Mouse (Mus musculus): Measurements from ENCODE around the gene Tulp2.
"Not testable (repeated sequence)": the region's sequence is repeated elsewhere in the genome, so short reads cannot be mapped to it uniquely, and the experiment has no call there.

Gene Tulp2

DNA sequence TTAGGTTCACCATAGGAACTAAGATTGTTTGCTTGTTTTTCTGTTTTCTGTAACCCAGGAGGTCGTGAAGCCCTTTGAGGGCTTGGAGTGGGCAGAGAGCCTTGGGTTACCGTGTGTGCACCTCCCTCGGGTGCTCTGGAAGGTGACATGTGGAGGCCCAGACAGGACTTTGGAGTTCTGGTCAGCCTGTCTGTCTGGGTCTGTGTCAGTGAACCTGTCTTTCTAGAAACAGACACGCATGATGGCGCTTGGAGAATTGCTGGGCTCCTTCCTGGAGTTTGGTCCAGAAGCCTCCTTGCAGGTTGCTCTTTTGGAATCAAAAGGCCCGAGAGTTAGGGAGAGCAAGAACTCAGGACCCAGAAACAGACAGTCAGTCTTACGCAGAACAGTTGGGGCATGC is 21.3 kb upstream of the Tulp2 start:
- DNase-seq = no peak

- peak; percentile 41 for DNase-seq
Observed at GRCm38 (mm10) chr7:45460860-45461314, 20.8 kb upstream of the Tulp2 start.

- DNase-seq = no peak
Observed at GRCm38 (mm10) chr7:45461326-45461725, 20.4 kb upstream of the Tulp2 start.

GRCm38 (mm10) chr7:45461781-45462180 is 19.9 kb upstream of the Tulp2 start:
- DNase-seq = no peak

DNA sequence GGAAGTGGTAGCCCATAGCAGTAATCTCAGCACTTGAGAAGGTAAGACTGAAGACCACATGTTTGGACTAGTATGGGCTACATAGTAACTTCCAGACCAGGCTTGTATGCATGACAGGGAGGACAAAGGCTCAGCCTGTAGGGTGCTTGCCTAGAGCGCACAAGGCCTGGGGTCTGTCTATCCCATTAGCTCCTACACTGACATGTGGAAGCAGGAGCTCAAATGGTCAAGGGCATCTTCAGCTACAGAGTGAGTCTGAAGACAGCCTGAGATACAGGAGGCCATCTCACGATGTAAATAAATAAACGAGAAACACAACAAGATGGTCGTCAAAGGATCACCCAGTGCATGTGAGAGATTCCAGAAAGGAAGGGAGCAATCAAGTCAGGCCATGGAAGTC is 19.4 kb upstream of the Tulp2 start:
- no peak for DNase-seq

DNA sequence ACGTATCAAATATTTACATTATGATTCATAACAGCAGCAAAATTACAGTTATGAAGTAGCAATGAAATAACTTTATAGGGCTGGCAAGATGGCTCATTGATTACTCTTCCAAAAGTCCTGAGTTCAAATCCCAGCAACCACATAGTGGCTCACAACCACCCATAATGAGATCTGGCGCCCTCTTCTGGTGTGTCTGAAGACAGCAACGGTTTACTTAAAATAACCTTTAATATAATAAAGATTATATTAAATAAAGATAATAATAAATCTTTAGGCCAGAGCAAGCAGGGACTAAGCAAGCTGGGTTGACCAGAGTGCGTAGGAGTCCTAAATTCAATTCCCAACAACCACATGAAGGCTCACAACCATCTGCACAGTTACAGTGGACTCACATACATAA is 18.8 kb upstream of the Tulp2 start:
- not testable (repeated sequence) for DNase-seq

- no peak for DNase-seq
Observed at GRCm38 (mm10) chr7:45463987-45464778, 17.5 kb upstream of the Tulp2 start.

- DNase-seq = no peak
Observed at GRCm38 (mm10) chr7:45465112-45465511, 16.6 kb upstream of the Tulp2 start.

- no peak for DNase-seq
Observed at GRCm38 (mm10) chr7:45465549-45465948, 16.1 kb upstream of the Tulp2 start.

DNA sequence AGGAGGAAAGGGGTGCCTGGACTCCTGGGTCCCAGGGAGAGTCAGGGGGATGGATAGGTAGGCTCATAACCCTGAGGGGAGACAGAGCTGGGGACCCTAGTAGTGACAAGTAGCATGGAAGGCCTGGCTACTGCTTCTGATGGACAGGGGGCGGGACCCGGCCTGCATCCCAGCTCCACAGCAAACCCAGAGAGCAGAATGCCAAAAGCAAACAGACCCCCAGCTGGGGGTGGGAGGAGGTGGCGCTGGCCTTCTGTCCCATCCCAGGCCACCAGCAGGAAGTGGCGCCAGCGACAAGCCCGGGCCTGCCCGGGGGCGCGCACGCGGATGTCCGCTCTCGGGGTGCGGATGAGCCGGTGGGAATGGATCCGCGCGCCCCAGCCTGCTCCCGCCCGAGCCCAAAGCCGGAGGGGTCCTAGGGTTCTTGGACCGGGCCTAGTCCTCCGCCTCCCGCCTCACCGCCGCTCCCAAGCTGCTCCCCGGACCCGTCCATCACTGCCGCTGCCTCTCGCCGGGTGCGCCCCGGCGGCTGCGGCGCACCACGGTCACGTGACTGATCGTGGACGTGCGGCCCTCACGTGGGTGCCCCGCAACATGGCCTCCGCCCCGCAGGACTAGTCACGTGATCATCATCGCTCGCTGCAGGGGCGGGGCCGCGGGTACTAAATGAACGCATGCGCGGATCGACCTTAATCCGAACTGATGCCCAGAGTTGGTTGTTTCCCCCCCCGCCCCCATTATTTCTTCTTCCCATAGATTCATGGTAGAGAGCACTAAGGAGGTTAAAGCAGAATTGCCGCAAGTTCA is 15.2 kb upstream of the Tulp2 start, which contains the start of gene Bax:
Gene Bax, minus strand, starts transcription at position 616 of the 807 bp plus-strand sequence.
- peak; percentile 96 for DNase-seq

- DNase-seq = no peak
Observed at GRCm38 (mm10) chr7:45467090-45467670, 14.5 kb upstream of the Tulp2 start.

DNA sequence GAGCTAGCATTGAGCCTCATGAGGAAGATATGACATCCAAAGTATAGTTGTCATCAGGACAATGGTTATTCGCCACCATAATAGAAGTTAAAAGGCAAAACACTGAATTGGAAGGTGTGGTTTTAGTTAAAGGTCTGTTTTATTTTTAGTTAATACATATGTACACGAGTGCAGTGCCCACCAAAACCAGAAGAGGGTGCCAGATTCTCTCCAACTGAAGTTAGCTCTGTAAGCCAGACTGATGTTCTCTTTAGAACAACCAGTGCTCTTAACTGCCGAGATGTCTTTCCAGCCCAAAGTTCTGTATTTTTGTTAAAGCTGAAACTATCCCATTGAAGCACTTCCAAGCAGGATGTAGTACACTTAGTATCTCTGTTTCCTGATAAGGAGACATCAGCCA is 10.8 kb upstream of the Tulp2 start:
- peak; percentile 79 for DNase-seq

DNA sequence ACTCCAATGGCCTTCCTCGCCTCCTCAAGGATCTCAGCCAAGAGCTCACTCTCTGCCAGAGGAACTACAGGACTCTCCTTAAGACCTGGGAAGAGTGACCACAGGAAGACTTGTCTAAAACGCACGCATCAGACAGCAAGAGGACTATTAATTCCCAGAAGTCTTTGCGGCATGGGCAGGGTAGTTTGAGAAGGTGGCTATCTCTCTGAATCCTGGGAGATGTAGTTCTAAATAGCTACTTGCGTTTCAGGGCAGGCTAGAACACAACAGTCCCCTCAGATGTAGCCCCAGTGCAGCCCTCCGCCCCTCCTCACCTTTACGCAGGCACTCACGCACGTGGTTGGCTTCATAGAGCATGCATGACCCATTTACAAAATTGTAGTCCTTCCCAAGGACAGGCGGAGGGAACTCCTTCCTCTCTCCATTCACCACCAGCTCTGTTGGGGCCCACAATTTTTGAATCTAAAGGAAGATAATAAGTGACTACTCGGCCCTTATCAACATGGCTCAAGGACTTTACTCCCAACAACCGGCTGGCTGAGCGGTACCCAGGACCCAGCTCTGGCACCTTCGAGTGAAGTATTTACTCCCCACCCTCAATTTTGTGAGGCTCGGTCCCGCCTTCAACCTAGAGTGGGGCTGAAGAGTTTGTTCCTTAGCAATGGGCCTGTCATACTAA is 6.2 kb upstream of the Tulp2 start:
- no peak for DNase-seq

- no peak for DNase-seq
Observed at GRCm38 (mm10) chr7:45476453-45476852, 5.2 kb upstream of the Tulp2 start.

- DNase-seq = peak; percentile 48
Observed at GRCm38 (mm10) chr7:45477003-45477402, 4.7 kb upstream of the Tulp2 start.

DNA sequence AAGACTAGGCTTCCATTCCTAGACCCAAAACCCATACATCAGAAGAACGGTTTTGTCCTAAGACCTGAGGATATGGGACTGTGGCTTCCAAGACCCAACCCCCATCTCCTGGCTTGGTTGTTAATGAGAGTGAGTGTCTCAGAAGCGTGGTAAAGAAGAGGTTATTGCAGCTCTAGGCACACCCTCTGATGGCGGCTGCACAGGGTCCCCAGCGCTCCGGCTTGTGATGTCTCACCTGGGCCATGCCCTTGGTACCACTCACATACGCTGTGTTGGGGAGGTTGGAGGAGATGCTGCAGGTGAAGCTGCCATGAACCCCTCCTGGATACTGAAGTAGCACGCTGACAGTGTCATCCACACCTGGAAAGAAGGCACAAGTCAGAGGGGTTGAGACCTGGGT is 2.9 kb upstream of the Tulp2 start:
- DNase-seq = no peak

- DNase-seq = not testable (repeated sequence)
Observed at GRCm38 (mm10) chr7:45480310-45480709, 1.4 kb upstream of the Tulp2 start.

DNA sequence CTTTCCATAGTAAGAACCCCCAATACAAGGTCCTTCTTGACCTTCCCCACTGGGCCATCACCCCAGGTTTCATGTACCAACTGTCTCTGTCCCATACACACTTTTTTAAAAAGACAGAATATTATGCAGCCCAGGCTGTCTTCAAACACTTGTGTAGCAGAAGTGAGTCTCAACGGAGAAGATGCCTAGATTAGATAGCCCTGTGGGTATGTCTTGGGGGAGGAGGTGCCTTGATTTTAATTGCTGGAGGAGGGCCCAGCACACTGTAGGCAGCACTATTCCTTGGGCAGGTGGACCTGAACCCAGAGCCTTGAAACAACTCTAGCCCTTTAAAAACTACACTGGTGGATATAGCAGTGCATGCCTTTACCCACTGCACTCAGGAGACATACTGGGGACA is 489 bp downstream of the Tulp2 start:
- DNase-seq = no peak

GRCm38 (mm10) chr7:45484985-45485384 is 3.3 kb downstream of the Tulp2 start:
- not testable (repeated sequence) for DNase-seq

- DNase-seq = no peak
Observed at GRCm38 (mm10) chr7:45486158-45486557, 4.5 kb downstream of the Tulp2 start.

DNA sequence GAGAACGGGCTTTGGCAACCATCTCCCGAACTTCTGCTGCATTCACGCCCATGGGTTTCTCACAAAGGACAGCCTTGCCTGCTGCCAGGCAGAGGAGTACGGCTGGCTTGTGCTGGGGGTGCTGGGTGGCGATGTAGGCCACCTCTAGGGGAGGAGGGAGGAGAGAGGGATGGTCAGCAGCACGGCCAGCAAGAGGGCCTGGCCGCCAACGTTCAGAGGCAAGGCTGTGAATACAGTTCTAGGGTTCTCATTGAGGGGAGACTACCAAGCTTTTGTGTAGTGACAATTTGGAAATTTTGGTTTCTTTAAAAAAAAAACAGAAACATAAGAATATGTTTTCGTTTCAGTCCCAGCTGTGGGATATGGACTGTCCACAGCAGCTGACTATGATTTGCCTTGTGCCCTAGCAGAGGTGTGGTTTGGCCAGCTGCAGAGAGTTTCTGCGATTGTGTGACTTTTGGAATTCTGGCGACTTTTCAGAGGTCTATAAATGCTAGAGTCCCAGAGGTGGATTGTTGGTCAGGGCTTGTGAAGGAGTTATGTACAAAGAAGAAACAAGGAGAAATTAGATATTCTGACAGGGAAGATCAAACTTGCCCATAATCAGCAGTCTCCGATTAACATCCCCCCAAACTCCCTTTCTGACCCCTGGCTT is 5.2 kb downstream of the Tulp2 start, which contains the start of gene Gm45808:
Gene Gm45808, minus strand, starts transcription at position 51 of the 655 bp plus-strand sequence.
- DNase-seq = no peak

DNA sequence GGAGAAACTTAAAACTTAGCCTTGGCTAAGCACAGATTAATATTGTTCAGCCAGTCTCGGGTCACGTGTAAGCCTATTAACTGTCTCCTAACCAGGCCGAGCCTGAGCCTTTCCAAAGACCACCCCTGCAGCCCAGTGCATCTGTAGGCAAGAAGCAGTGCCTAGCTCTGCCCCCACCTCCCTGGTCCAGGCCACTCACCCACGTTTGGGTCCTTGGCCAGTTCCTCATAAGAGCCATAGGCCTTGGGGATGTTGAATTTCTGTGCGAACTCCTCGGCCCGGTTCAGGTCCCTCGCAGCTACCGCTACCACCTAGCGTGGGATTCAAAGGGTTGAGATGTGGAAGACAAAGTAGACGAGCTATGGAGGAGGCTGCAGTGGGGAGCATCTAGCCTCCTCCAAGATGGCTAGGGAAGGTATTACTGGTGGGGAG is 6.2 kb downstream of the Tulp2 start:
- DNase-seq = no peak
